Mouse (Mus musculus): ENCODE measurements at regions not wholly inside any gene's neighbourhood (a gene's known extent, or its start where the extent isn't known, plus 50 kb on each side); places are given as distances from the start of the nearest gene placed in this dataset.

- no peak for DNase-seq
Observed at GRCm38 (mm10) chr10:97778531-97778930, 52.0 kb upstream of the C030005K15Rik start.

GRCm38 (mm10) chr10:97779335-97779734 lies 52.8 kb upstream of the C030005K15Rik start:
- no peak for DNase-seq

- no peak for DNase-seq
Observed at GRCm38 (mm10) chr10:97793804-97794203, 67.2 kb upstream of the C030005K15Rik start.

GRCm38 (mm10) chr10:97801448-97802265 lies 75.1 kb upstream of the C030005K15Rik start:
- DNase-seq, result no peak

- DNase-seq, result no peak
Observed at GRCm38 (mm10) chr10:97807947-97808346, 81.4 kb upstream of the C030005K15Rik start.

GRCm38 (mm10) chr10:97842574-97842973 lies 116.0 kb upstream of the C030005K15Rik start:
- DNase-seq, result no peak

GRCm38 (mm10) chr10:97851487-97851886 lies 124.9 kb upstream of the C030005K15Rik start:
- no peak for DNase-seq

GRCm38 (mm10) chr10:97877088-97877487 lies 150.5 kb upstream of the C030005K15Rik start:
- DNase-seq, result no peak

GRCm38 (mm10) chr10:97886049-97886448 lies 159.5 kb upstream of the C030005K15Rik start:
- DNase-seq, result no peak

- DNase-seq, result no peak
Observed at GRCm38 (mm10) chr10:97905793-97906192, 179.2 kb upstream of the C030005K15Rik start.

GRCm38 (mm10) chr10:97925568-97925967 lies 199.0 kb upstream of the C030005K15Rik start:
- DNase-seq, result no peak

GRCm38 (mm10) chr10:97940345-97940744 lies 213.8 kb upstream of the C030005K15Rik start:
- no peak for DNase-seq

GRCm38 (mm10) chr10:97965881-97966280 lies 239.3 kb upstream of the C030005K15Rik start:
- no peak for DNase-seq

GRCm38 (mm10) chr10:97966931-97967330 lies 240.4 kb upstream of the C030005K15Rik start:
- no peak for DNase-seq

GRCm38 (mm10) chr10:98007037-98007436 lies 280.5 kb upstream of the C030005K15Rik start:
- DNase-seq, result peak in 1 of 2 experiments; percentile 36

GRCm38 (mm10) chr10:98008355-98008754 lies 281.8 kb upstream of the C030005K15Rik start:
- DNase-seq, result no peak

- DNase-seq, result no peak
Observed at GRCm38 (mm10) chr10:98012916-98013315, 286.4 kb upstream of the C030005K15Rik start.

- no peak for DNase-seq
Observed at GRCm38 (mm10) chr10:98014985-98015902, 288.7 kb upstream of the C030005K15Rik start.

- no peak for DNase-seq
Observed at GRCm38 (mm10) chr10:98016596-98017304, 290.2 kb upstream of the C030005K15Rik start.

GRCm38 (mm10) chr10:98029124-98029523 lies 302.6 kb upstream of the C030005K15Rik start:
- no peak for DNase-seq

- no peak for DNase-seq
Observed at GRCm38 (mm10) chr10:98029621-98030020, 303.1 kb upstream of the C030005K15Rik start.

- no peak for DNase-seq
Observed at GRCm38 (mm10) chr10:98032661-98033060, 306.1 kb upstream of the C030005K15Rik start.

- DNase-seq, result no peak
Observed at GRCm38 (mm10) chr10:98041766-98042165, 315.2 kb upstream of the C030005K15Rik start.
